Mouse (Mus musculus): Measurements from ENCODE around the gene Actl10.

DNA sequence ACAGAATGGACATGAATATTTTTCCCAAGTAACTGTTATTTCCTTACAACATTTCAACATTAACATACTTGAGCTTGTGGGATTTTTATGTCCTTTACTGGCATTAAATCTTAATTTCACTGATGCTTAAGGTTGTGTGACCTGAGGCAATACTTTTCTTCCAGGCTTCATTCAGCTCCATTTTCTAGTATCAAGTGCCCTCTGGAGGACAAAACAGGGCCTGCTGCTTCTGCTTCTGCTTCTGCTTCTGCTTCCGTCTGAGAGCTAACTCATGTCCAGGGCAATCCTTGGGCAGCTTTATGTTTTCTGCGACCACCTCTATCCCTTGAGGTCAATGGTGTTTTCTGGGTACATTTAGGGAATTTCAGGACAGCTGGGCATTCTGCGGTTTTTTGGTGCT is 11.9 kb upstream of the Actl10 start:
- TF ChIP-seq CTCF (IDR thresholded peaks at IDR 0.05; ENCODE audit: extremely low read depth, insufficient read depth, low read length): peak; percentile 82
- TF ChIP-seq POLR2A (IDR thresholded peaks at IDR 0.05; ENCODE audit: extremely low read depth, insufficient read depth, low read length): no peak

Data from cortical plate, adult 2 months (tissue).